Mouse (Mus musculus) olfactory bulb, adult 2 months (tissue): ENCODE measurements at regions not wholly inside any gene's neighbourhood (a gene's known extent, or its start where the extent isn't known, plus 50 kb on each side); places are given as distances from the start of the nearest gene placed in this dataset.

Experiments used
- CTCF ChIP-seq: fragments of 200-500 bp; IDR thresholded peaks from 2 replicates; pipeline ENCODE4 v1.5.1; 2012; ENCODE audit warnings: low read depth, mild to moderate bottlenecking, low read length, moderate library complexity; ENCODE audit not compliant: insufficient read depth
- POLR2A ChIP-seq: fragments of 200-500 bp; IDR thresholded peaks from 2 replicates; pipeline ENCODE4 v1.6.1; 2012; ENCODE audit warnings: mild to moderate bottlenecking, low read depth, low read length, moderate library complexity; ENCODE audit not compliant: insufficient read depth

DNA sequence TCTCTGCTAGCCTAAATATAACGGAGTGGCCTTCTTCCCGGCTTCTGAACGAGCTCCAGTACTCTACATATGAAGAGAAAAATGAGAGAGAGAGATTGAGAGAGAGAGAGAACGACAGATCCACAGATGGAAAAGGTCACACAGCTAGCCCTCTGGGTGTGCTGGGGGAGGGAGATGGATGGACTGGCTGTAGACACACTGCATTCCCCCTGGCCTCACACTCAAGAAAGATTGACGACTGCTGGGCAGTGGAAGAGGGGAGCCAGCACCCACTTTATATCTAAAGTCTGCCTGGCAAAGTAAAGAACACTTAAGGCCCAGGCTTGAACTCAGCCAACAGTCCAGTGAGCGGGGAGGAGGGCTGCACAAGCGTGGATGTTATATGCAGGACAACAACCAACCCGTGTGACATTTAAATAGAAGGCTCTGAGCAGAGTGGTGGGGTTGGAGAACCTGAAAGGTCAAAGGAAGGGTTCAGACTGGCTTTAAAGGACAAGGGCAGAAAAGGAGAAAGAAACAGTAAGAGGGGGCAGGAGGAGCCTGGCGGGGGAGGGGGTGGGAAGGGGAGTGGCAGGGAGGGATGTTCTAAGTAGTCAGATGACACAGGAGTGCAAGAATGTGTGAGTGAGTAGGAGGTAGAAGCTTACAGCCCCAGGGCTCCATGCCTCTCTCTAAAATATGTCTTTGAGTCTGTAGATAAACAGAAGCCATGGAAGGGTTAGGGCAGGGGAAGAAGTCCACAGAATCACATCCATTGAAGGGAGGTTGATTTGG lies 137.2 kb downstream of the Zfp36l1 start:
- TF ChIP-seq CTCF (no peak), POLR2A (no peak)
